8 mouse cellular contexts compared by ENCODE assay signal in the genomic region with DNA sequence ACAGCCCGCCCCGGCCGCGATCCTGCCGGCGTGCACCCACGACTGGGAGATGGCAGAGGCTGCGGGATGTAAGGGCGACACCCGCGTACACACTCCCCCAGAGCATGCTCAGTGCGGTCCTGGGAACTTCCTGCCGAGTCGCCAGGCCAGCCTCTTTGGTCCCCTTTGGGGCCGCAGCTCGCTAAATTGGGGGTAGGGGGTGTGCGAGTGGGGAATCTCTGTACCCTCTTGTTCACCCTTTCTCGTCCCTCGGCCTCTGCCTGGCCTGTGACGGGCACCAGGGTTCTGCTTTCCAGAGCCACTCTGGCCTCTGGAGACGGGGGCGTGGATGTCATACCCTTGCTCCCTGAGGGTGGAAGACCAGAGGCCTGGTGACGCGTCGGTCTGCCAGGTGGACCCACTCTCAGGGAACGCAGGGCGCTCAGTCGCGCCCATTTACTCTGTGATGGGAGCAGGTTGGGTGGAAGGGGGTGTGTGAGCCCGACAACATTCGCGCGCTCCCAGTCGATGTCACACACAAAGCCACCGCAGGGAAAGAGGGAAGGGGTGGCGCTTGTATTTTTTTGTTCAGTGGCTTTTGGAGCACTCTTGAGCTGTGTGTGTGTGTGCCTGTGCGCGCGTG. TPM values are rescaled to one million over a fixed set of nuclear protein-coding genes. Genes with fewer than 3 reads are reported as not detected.
A peak's percentile ranks its signal among the peaks of the same experiment; 100 is the strongest.
DNase-seq lines count a peak whose midpoint lies in the region; ATAC-seq and TF ChIP-seq lines count a peak whose summit lies in the region.

No protein-coding gene starts in this region.

- no peaks in the 10 kb centered on the region for H3K27me3 ChIP-seq in forebrain, embryonic 16.5 days (replicated peaks; ENCODE audit: control insufficient read depth, insufficient read depth, low read length)

- WGBS in forebrain, embryonic 16.5 days: 1% methylated on average over 39 of the region's 39 CpGs

- in situ Hi-C loops in ES-E14 (cut with MboI; ENCODE audit: low sequenced_read_pairs in 2 of 2, unreplicated experiment in 2 of 2): no loop called here

- H3K9me3 ChIP-seq in ES-E14 (ENCODE audit: control insufficient read depth, insufficient read depth, low read depth, low read length): no peaks in the 10 kb centered on the region
- H3K9me3 ChIP-seq in forebrain, embryonic 16.5 days (ENCODE audit: control insufficient read depth, low read length): no peaks in the 10 kb centered on the region

- H3K4me2 ChIP-seq in forebrain, embryonic 16.5 days (ENCODE audit: low read length): peak overlapping the region; percentile 81

- peak; percentile 57 for ATAC-seq in forebrain, embryonic 16.5 days

- peaks cover 2 to 3% of the 10 kb centered on the region in 2 experiments; a peak in 3 of 4 replicates for H3K4me1 ChIP-seq in ES-E14 (ENCODE audit: control insufficient read depth in 2 of 2, insufficient read depth in 2 of 2, low read length in 2 of 2, poor library complexity in 1 of 2)
- peaks cover 28% of the 10 kb centered on the region for H3K4me1 ChIP-seq in forebrain, embryonic 16.5 days (replicated peaks; ENCODE audit: control insufficient read depth, insufficient read depth, low read length)

- H3K4me3 ChIP-seq in ES-E14 (ENCODE audit: insufficient read depth in 1 of 2, low read depth in 1 of 2, low read length in 2 of 2, poor library complexity in 1 of 2, severe bottlenecking in 1 of 2): peak overlapping the region; percentile 85 to 86
- peak overlapping the region; percentile 86 for H3K4me3 ChIP-seq in forebrain, embryonic 16.5 days (replicated peaks; ENCODE audit: low read length)

- H3K9ac ChIP-seq in ES-E14 (ENCODE audit: insufficient read depth, low read depth, low read length, poor library complexity, severe bottlenecking): peak overlapping the region; percentile 89
- H3K9ac ChIP-seq in forebrain, embryonic 16.5 days (replicated peaks; ENCODE audit: low read depth, low read length): peak overlapping the region; percentile 92

- H3K27ac ChIP-seq in ES-E14 (ENCODE audit: insufficient read depth, low read depth, low read length, poor library complexity, severe bottlenecking): no peak overlapping the region
- peak overlapping the region; percentile 97 for H3K27ac ChIP-seq in forebrain, embryonic 16.5 days (ENCODE audit: low read length)

- no peak for DNase-seq in ES-E14 (ENCODE audit: low read depth, low spot score)
- DNase-seq in cerebellum, adult 11-12 months: peak; percentile 51
- DNase-seq in heart, postnatal 4 days: peak; percentile 47
- peak; percentile 35 for DNase-seq in layer of hippocampus, adult 9-11 months
- peak; percentile 39 for DNase-seq in lung, postnatal 10 days
- peak; percentile 10 for DNase-seq in ovary, postnatal 10 days (ENCODE audit: low spot score)
- peak; percentile 66 for DNase-seq in thymus, postnatal 14 days

- no peaks in the 10 kb centered on the region for H3K36me3 ChIP-seq in ES-E14 (ENCODE audit: control insufficient read depth, insufficient read depth, low read length, poor library complexity, severe bottlenecking)
- H3K36me3 ChIP-seq in forebrain, embryonic 16.5 days (ENCODE audit: control insufficient read depth, insufficient read depth): no peaks in the 10 kb centered on the region

TF ChIP-seq in ES-E14, 5 proteins besides CTCF, POLR2A, EP300 and RAD21:
- TF ChIP-seq CHD2 (IDR thresholded peaks at IDR 0.05; ENCODE audit: low read depth, low read length) (no peak), HCFC1 (IDR thresholded peaks at IDR 0.05; ENCODE audit: borderline replicate concordance, insufficient read depth, low read length) (no peak), ZC3H11A (IDR thresholded peaks at IDR 0.05; ENCODE audit: borderline replicate concordance, low read depth, low read length) (no peak), MAFK (IDR thresholded peaks at IDR 0.05; ENCODE audit: insufficient read depth, low read depth, low read length) (no peak), ZNF384 (IDR thresholded peaks at IDR 0.05; ENCODE audit: low read depth, low read length) (no peak)

RNA-seq across cellular contexts. Expression of a gene that starts 1.3 kb away (rescaled TPM):
- total RNA-seq in ES-E14 (2012; rRNA removed): 11.0 and 13.1 TPM in 2 replicates
- polyA plus RNA-seq in forebrain, embryonic 16.5 days (2015; fragmentation: Nextera tagmentation; extraction: Ambion mirVana): 12.1 and 14.8 TPM in 2 replicates
- 10 to 100 TPM; 18.3 to 21.4 TPM for total RNA-seq in heart, postnatal 4 days (2021)
